Mouse (Mus musculus) megakaryocyte, embryonic 14.5 days (primary cell): ENCODE data around the gene Dpp8.

Experiments used
- FLI1 ChIP-seq: IDR thresholded peaks from 2 replicates; pipeline ENCODE4 v1.6.1; 2012; ENCODE audit warnings: low read length, inconsistent platforms, mixed read lengths
- GATA1 ChIP-seq: IDR thresholded peaks from 3 replicates; pipeline ENCODE4 v1.6.1; 2012; ENCODE audit warnings: mixed read lengths, low read length, inconsistent platforms, borderline replicate concordance

- TF ChIP-seq GATA1, result no peak
- TF ChIP-seq FLI1, result no peak
These were observed 20.9 kb upstream of the Dpp8 start for GRCm38 (mm10) chr9:65011304-65011703.
